Mouse (Mus musculus) adrenal gland, postnatal 25 days (tissue): ENCODE results near the gene Rabgef1. TPM values are rescaled to one million over a fixed set of nuclear protein-coding genes. Genes with fewer than 3 reads are reported as not detected.

Experiments
- total RNA-seq: library from RNA; stranded (reverse); gene quantifications from 2 replicates; pipeline ENCODE4 v1.2.3, GENCODE M21; 2021

Gene Rabgef1
- total RNA-seq, 1 experiment from 2014 or later, result 47.9 TPM

Other genes starting within 250 kb of the Rabgef1 start
- gene Vkorc1l1, start 229.8 kb upstream of the Rabgef1 start, total RNA-seq, result 27.7 and 30.8 TPM in 2 replicates
- 55.0 and 62.3 TPM in 2 replicates for gene Gusb, start 168.7 kb upstream of the Rabgef1 start, total RNA-seq
- 116 and 167 TPM in 2 replicates for gene Asl, start 142.6 kb upstream of the Rabgef1 start, total RNA-seq
- gene Crcp, start 142.5 kb upstream of the Rabgef1 start, total RNA-seq, result 43.9 and 48.0 TPM in 2 replicates
- 48.5 and 55.1 TPM in 2 replicates for gene Tpst1, start 98.5 kb upstream of the Rabgef1 start, total RNA-seq
- 18.1 and 21.6 TPM in 2 replicates for gene Kctd7, start 26.9 kb upstream of the Rabgef1 start, total RNA-seq
- 42.0 and 53.0 TPM in 2 replicates for gene Tmem248, start 45.3 kb downstream of the Rabgef1 start, total RNA-seq
- gene Sbds, start 83.7 kb downstream of the Rabgef1 start, total RNA-seq, result 104 and 110 TPM in 2 replicates
- 32.0 and 34.1 TPM in 2 replicates for gene Tyw1, start 83.8 kb downstream of the Rabgef1 start, total RNA-seq
- 49.2 and 56.7 TPM in 2 replicates for gene Caln1, start 197.7 kb downstream of the Rabgef1 start, total RNA-seq
- gene A330070K13Rik, start 212.8 kb downstream of the Rabgef1 start, total RNA-seq, result not detected in 2 replicates